Mouse (Mus musculus): ENCODE results near the gene Foxc1.

The Foxc1 gene

DNA sequence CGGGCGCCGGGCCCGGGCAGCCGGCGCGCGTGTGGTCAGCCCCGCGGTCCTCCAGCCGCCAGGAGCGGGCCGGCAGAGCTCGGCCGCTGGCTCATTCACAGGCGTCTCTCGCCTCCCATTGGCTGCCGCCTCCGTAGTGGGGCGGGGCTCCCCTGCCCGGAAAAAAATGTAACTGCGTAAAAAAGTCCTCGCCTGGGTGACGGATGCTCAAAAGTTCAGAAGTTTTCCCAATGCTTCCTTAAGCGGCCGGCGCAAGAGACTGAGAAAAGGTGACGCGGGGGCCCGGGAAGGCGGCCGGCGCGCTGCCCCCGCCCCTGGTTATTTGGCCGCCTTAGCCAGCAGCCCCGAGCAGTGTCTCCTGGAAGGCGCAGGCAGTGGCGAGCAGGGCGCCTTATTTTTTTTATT is at the start of gene Foxc1:
TSS of gene Foxc1 (plus strand) at position 206 of the 405 bp plus-strand sequence.
- DNase-seq (ENCODE audit: low read depth, low spot score), result no peak

DNA sequence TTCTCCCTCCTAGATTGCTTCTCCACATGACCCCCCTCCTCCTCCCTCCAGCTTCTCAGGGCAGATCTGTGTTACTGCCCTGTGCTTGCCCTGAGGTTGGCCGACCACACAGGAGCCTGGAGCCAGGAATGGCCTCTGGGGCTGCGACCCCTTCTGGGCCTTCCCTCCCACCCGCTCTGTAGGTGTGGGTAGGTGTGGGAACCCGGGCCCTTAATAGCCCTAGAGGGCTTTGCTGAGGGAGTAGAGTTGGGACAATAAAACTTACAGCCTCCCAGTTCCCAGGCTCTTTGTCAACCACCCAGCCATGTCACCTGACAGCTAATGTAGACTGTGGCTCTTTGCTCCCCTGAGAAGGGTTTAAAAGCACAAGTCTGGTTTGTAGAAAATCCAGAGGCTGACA is 46.0 kb upstream of the Foxc1 start:
- no peak for DNase-seq (ENCODE audit: low read depth, low spot score)

DNA sequence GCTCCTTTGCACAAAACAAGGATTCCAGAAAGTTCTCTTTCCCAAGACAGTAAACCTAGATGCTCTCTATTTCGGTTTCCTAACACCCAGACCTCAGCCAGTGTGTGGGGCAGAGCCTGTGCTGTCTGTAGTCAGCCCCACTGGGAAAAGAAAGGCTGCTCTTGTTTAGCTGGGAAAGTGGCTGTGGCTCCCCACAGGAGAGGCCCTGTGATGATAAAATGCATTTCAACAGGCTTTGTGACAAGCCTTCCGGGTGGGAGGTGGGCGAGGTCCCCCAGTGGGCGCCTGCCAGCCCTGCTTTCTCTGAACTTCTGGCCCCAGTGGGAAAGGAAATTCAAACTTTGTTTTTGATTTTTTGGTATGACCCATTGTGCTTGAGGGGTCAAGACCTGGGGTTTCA is 45.4 kb upstream of the Foxc1 start:
- no peak for DNase-seq (ENCODE audit: low read depth, low spot score)

DNA sequence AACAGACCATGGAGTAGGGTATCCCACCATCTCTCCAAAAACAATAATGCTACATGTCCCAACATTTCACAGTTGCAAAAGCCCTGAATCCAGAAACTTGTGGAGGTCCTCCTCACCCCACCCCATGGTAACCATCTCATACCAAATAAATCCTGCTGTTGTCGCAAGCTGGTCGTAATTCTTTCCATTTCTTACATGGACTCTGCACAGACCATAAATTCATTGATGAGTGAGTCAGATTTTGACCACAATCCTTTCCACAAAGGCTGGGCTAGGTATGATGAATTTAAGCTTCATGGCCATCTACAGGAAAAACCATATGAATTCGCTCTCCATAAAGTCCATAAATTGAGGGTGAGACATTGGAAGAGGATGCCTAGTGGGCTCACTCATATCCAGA is 42.0 kb upstream of the Foxc1 start:
- no peak for DNase-seq (ENCODE audit: low read depth, low spot score)

DNA sequence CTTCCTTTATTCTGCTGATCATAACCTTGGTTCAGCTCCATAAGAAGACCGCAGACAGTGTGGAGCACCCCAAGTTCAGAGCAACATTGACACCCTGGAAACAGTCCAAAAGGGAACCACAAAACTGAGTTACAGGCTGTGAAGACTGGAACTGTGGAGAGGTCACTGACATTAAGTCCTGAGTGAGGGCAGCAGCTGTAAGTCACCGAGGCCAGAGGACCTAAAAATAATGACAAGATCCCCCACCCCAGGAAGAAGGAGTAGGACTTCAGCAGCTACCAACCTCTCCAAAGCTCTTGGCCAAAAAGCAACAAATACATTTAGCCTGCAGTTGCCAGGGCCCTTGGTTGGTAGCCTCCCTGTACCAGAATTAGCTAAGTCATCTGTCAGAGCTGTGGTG is 40.9 kb upstream of the Foxc1 start:
- no peak for DNase-seq (ENCODE audit: low read depth, low spot score)

DNA sequence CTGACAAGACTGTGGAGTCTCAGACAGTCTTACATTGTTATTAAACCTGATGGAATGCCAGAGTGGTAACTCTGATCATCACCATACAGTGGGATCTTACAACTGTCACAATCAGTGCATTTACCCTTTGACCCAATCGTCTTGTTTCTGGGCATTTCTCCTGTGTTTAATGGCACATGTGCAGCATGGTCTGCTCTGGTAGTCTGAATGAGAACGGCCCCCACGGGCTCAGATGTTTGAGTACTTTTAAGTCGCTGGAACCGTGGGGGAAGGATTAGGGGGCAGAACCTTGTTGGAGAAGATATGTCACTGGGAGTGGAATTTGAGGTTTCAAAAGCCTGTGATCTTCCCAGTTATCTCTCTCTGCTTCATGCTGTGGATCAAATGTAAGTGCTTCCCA is 33.6 kb upstream of the Foxc1 start:
- DNase-seq (ENCODE audit: low read depth, low spot score), result no peak

DNA sequence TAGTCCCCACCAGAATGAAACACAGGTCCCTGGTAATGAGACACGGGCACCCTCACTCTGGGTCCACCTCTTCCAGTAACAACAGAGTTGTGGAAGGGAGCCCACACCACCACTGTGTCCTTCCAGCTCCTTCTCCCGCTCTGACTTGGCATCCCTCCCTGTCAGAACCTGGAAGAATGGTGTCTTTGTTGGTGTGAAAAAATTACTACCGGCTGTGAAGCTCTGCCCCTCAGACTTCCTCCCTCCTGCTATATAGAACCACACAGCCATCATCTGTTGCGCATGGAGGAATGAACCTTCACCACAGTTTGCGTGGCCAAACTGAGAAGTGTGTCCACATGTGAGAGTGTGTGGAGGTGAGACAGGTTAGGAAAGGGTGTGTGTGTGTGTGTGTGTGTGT is 30.7 kb upstream of the Foxc1 start:
- no peak for DNase-seq (ENCODE audit: low read depth, low spot score)

DNA sequence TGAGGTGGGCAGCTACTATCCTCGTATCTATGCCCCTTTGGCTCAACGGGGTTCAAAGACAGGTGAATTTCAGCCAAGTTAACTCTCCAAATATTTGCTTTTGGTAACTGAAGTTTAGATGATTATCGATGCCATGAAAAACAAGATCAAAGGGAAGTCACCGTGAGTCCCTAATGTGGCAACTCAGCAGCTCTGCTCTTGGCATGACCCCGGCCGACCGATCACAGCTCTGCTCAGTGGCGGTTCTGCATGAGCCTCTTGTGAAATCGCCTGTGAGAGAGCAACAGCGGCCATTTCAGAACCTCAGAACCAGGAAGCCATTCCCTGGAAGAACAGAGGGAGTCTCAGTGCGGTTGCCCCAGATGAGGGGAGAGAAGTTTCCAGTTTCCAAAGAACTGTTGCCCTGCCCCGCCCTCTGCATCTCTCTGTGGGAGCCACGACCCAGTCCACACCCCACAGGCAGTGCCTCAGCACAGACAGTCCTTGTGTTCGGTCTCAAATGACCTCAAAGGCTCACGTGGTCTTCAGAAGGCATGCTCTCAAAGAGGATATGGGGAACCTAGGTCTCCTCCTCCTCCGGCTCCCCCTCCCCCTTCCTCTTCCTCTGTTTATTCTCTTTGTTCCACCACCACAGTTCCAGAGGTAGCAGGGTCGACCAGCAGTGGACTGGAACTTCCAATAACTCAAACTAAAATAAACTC is 27.0 kb upstream of the Foxc1 start:
- DNase-seq (ENCODE audit: low read depth, low spot score), result no peak

DNA sequence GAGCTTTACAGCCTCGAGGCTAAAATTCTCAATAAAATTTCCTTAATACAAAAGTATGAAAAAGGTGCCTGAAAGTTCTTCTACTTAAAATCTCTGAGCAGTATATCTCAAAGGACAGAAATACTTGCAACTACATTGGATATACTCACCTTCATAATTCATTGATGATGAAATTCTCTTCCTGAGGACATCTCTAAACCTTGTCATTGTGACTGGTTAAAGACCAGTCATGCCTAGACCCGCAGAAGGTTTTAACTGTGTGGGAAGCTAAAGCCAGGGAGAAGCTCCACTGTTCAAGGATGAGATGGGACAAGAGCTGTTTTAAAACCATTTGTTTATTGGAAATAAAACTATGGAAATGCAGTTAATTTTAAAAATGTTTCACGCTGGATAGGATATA is 26.1 kb upstream of the Foxc1 start:
- no peak for DNase-seq (ENCODE audit: low read depth, low spot score)

DNA sequence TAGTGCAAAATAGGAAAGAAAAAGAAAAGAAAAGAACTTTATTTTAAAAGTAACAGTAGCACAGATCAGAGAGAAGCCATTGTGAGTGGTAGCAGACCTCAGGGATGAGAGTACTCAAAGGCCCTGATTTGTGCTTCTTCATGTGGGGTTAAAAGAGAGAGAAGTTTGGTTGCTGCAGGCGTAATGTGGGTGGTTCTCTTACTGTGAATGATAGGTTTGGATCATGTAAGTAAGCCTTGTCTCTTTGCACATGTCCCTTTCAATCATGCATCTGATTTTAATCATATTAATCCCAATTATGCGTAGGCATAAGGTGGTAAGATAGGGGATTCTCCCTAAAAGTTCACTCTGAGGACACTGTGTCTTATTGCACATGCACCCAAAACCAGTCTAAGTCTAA is 24.4 kb upstream of the Foxc1 start:
- DNase-seq (ENCODE audit: low read depth, low spot score), result no peak

DNA sequence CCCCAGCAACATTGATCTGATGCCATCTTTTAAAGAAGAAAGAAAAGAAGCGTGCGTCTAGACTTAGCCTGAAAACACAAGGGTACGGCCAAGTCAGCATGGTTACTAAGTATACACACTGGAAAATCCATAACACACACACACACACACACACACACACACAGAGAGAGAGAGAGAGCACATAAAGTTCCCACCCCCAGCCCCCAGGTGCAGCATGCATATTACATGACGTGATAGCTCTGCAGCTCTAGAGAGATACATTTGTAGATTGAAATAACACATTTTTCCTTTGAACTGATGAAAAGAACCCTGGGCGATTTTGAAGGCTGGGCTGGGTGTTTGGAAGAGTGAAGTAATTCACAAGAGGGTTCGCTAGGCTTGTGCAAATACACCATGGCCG is 21.7 kb upstream of the Foxc1 start:
- DNase-seq (ENCODE audit: low read depth, low spot score), result no peak

DNA sequence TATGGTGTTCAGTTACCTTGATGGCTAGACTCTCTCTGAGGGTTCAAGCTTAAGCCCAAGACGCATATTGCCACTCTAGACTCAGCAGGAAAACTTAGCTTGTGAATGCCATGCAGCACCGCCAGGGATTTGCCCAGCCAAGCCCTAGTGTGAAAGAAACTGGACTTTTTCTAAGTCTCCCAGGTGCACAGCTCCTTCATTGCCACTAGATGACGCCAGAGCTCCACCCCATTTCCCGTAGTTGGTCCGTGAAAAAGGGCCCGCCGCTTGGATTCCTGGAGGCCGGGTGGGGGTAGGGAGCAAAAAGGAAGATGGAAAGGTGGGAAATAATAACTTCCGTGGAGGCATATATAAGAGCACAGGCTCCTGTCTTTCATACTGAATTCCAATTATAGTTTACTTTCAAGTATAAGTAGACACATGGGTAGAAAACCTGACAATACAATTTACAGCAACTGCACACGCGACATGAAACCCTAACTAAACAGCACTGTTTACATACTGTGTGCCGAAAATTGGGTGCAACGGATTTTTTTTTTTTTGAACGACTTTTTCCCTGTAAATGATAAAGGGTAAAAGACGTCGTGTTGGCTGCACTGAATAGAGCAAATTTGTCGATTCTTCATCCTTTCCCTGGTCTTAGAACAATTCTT is 13.8 kb upstream of the Foxc1 start:
- DNase-seq (ENCODE audit: low read depth, low spot score), result no peak

DNA sequence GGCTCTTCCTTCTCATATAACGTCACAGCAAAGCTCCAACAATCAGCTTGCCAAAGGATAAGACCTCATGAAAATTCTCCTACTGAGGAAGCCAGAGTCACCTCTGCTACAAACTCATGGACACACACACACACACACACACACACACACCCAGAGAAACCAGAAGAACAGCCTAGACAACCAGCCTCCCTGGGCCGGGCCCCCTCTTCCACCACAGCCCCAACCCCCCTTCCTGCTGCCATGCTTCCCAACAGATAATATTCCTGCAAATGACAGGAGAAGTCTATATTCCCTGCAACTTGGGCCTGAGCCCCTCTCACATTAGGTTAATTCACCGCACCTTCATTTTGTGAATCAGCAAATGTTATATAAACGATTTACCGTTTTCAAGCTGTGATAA is 13.3 kb upstream of the Foxc1 start:
- no peak for DNase-seq (ENCODE audit: low read depth, low spot score)

DNA sequence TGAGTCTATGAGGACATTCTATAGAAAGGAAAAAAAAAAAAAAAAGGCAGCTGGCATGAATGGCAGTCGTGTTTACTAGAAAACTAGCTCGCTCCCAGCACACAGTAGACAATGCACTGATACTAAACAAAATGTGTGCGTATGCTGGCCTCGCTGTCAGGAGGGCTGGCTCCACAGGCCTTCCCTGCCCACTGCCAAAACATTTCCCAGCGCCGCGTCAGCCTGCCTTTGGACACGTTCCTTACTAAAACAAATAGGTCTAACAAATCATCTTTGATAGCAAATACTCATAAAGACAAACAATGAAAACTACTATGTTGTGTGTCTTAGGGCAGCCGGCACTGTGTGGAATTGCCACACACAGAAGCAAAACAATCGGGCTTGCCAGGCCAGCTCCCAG is 9.1 kb upstream of the Foxc1 start:
- DNase-seq (ENCODE audit: low read depth, low spot score), result no peak

DNA sequence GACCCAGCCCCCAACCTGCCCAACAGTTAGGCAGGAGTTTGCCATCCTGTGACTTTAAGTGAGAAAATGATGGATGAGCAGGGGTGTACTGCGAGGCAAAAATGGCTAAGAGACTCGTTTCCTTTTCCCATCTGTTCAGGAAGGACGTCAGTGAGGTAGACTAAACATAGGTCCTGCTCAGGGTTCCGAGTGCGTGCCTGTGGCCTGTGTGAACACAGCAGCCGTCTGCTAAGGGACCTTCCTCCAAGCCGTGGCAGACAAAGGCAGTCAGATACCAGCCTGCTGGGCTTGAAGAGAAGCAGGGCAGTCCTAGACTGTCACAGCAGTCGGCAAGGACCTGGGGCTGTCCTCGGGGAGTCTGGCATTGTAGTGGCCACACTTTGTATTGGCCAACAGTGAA is 8.4 kb upstream of the Foxc1 start:
- no peak for DNase-seq (ENCODE audit: low read depth, low spot score)

DNA sequence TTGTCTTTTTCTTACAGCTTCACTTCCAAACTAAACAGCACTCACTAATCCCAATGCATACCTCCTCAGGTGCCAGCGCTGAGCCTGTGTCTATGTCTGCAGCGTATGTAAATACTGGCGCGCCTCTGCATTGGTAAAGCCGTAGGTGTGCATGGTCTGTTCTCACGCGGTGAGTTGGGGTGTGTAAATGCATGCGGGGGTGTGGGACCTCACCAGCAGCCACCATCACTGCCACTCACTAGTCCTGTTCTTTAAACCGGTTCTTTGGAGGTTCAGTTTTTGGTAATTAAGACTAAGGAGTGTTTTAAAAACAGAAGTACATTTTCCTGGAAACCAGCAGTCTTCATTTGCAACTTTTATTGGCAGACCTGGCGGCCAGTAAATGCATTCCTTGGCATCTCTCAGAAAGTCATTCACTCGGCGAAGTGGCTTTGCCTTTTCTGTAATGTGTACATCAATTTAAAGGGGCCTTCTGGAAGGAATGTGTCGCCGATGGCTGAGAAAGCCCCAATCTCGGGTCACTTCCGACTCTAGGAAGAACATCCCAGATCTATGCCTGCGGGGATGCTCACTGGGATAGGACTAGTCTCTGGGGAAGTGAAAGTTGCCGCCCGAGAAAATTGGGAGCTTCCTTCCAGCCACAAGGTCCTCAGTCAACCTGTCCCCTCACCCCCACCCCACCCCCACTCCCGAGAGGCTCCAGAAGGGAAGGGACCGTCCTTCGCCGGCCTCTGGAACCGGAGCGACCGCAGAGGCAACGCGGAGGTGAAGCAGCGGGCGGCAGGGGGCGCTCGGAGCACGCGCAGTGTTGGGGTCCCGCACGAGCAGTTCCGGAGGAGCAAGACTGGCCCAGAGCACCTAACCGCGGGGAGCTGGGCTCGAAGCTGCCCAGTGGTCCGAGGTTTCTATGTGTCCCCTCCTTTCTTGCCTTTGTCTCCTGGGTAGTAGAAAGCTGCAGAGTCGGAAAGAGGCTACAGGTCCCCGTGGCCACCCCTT is 5.6 kb upstream of the Foxc1 start:
- DNase-seq (ENCODE audit: low read depth, low spot score), result no peak

DNA sequence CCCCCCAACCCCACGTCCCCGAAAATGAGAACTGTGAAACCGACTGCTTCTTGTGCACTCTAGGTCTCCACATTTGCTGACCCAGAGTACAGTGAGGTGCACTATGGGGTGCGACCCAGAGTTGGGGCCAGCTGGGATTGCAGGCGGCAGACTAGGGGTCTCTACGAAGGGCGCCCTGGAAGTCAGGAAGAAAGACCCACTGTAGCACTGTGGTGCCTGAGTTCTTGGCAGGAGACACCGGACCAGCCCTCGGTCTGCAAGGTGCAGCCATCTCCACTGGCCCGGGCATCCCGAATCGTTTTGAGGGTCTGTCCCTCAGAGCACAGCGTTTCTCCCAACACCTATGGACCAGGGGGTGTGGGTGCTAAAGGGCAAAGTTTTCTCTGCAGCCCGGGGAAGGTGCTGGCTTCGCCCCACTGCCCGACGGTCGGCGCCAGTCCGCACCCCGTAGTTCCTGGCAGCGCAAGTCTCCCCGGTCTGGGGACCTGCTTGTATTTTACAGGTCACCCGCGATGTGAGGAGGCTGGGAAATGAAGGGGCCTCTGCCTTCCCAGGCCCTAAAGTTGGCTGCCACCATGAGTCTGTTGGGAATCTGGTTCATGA is 4.6 kb upstream of the Foxc1 start:
- no peak for DNase-seq (ENCODE audit: low read depth, low spot score)

DNA sequence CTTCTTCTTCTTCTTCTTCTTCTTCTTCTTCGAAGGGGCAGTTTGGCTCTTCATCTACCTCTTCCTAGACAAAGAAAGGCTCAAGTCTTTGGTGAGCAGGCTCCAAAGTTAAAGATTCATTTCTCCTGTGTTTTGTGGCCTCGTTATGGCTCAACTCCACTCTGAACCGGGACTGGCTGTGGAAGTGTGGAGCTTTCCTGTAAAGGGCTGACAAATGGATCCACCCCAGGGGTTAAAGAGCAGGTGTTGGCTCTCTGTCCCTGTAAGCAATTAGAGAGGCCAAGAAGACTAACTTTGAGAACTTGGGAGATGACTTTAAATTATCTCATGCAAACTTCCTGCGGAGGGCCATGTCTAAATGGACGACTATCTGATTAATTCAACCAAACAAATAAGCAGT is 4.0 kb upstream of the Foxc1 start:
- DNase-seq (ENCODE audit: low read depth, low spot score), result no peak

DNA sequence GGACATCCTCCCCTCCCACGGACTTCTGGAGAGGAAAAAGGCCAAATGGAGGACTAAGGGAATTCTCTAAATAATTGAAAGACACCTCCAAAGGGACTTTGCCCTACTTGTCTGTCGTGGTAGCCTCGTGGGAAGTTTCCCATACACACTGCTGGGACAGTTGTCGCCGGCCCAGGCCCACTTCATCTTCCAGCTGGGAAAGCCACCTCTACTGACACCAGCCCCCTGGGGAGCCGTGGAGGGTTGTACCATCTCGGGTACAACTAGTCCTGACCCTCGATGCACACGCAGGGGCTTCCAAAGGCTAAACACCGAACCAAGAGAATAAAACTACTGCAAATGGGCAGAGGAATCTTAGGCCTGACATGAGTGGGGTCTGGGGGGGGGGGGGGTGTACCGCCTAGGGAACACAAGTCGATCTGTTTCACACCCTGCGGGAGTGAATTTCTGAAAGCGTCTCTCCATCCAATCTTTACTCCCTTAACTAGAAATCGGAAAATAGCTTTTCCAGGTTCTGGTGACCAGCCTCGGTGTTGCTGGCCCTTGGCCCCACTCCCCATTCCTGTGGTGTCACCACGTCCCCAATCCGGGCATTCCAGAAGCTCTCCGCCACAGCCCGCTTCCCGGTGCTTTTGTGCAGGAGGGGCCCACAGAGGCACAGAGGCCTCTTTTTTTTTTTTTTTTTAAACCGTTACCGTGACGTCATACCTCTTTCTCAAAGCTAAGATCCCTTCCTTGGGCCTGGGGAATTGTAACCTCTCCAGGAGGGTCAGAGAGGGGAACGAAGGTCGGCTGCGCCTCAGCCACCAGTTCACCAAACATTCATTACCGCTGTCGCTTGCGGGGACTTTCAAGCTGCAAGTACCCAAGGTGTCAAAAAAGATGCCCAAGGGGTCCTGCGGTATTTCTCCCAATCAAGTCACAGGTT is 3.0 kb upstream of the Foxc1 start:
- no peak for DNase-seq (ENCODE audit: low read depth, low spot score)

DNA sequence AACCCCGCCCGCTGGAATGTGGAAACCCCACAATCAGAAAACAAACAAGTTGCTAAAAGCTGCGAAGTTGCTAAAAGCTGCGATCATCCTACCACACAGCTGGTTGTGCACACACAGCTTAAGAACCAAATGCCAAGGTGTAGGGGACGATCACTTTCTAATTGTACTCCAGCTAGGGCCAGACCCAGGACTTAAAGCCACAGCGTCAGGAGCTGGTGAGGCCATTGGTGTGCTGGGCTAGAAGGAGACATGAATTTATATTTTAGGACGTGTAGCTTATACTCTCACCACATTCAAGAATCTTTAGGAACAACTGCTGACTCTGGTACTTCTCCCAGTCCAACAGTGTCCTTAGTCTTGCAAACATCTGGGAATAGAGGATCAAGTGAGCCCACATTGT is 1.9 kb upstream of the Foxc1 start:
- DNase-seq (ENCODE audit: low read depth, low spot score), result no peak

DNA sequence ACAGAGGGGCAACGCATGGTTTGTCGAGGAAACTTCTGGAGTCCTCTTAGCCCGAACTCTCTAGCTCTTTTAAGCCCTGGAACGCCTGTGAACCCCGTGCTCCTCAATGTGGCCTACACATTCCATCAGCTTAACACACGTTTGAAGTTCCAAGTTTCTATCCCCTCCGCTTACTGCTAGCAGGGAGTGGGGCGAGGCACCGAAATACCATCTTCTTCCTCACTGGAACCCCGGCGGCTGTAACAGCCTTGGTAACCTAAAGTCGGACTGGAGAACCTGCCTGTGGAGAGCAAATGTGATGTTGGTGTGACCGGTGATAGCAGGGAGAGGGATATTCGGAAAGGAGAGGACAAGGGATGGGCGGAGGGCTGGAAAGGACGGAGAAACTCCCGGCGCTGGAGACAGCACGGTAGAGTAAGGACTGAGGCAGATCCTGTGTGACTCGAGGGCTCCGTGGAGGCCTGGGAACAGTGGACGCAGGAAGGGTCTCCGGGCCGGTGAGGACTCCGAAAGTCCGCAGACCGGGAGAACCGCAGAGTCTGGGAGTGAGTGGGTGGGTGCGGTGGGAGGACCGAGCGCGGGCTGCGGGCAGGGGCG is 504 bp upstream of the Foxc1 start:
- DNase-seq (ENCODE audit: low read depth, low spot score), result no peak
